Mouse (Mus musculus) common myeloid progenitor, adult 5-6 weeks (primary cell): ENCODE results near the gene Sass6. TPM values are rescaled to one million over a fixed set of nuclear protein-coding genes. Genes with fewer than 3 reads are reported as not detected.
A peak's percentile ranks its signal among the peaks of the same experiment; 100 is the strongest.
"Not testable (repeated sequence)": the region's sequence is repeated elsewhere in the genome, so short reads cannot be mapped to it uniquely, and the experiment has no call there.

Experiments used
- ATAC-seq: replicated peaks from 2 replicates; pipeline ENCODE4 v1.8.0; 2016; ENCODE audit warnings: low read depth, mild to moderate bottlenecking, moderate TSS enrichment, inconsistent platforms; ENCODE audit not compliant: poor library complexity, severe bottlenecking
- total RNA-seq: library from RNA; stranded (forward); fragments of 200-1000, 187-1606 nt; gene quantifications from 2 replicates; pipeline ENCODE4 v1.2.3, GENCODE M21; 2017

Sass6 gene
- total RNA-seq, 1 experiment from 2014 or later: 57.5 TPM

DNA sequence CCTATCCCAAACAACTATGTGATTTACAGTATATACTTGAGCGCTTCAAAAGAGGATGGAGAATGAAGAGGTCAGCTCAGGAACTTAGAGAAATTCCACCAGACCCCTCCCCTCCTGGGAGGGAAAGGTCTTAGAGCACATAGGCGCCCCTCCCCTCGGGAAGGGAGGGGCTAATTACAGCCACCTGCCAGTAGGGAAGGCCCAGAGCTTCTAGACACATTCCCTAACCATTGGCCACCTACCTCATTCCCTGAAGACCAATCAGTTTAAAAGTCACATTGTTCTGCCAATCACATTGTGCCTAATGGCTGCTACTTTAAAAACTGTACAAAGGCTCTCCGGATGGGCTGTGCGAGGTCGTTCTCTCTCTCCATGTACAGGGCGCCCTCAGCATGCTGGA, 27.9 kb downstream of the Sass6 start:
- no peak for ATAC-seq

GRCm38 (mm10) chr3:116631459-116631858, 36.7 kb downstream of the Sass6 start:
- ATAC-seq: no peak

- no peak for ATAC-seq
These were observed 38.2 kb downstream of the Sass6 start for GRCm38 (mm10) chr3:116632971-116633370.

- ATAC-seq: peak; percentile 48
These were observed 39.3 kb downstream of the Sass6 start for GRCm38 (mm10) chr3:116634091-116634490.

GRCm38 (mm10) chr3:116634853-116635252, 40.1 kb downstream of the Sass6 start:
- ATAC-seq: peak; percentile 29; the same call in 1 of the 2 replicates

DNA sequence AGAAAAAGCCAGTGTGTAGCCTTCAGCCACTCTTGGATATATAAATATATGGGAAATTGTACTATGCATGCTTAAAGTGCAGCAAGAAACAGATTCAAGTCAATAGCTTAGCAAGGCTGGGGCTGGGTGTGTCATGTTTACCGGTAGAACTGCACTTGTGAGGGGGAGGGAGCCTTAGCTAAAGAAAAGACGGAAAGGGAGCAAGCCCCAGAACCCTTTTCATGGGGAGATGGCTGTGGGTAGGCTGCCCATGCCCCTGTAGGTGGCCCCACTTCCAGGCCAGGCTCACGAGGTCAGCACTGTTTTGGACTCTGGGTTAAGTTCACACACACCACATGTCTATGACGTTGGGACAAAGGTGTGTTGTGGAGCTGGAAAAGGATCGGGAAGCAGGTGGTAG, 41.0 kb downstream of the Sass6 start:
- no peak for ATAC-seq

DNA sequence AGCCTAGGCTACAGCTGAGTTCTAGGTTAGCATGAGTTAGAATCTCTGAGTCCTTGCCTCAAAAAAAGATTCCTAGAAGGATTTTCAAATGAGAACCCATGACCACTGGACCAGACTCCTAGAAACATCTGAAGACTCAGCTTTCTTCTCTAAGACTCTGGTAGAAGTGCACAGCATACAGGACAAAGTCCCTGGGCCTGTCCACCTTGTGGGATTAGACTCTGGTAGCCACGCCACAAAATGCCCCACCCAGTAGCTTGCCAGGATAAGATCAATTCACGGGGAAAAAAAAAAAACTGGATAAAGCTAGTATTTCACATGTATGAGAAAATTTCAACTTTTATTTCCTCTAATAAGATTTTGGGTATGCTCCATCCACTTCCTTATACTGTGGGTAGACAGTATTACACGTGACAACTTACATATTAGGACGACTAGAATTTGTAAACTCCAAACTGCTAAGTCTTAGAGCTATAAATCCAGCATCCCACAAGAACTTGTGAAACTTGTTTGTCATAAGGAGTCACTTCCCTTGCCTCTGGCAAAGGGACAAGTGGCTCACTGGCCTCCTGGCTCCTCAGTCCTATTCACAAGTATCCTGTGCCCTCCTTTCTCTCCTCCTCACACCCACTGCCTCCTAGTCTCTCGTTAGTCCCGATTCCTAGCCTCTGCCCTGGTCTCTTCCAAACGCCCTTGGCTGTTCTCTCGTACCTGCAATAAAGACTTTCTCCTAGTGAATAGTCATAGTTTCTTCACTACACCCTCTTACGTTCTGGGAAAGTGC, 43.1 kb downstream of the Sass6 start:
- ATAC-seq: no peak

GRCm38 (mm10) chr3:116638572-116638971, 43.8 kb downstream of the Sass6 start:
- no peak for ATAC-seq

DNA sequence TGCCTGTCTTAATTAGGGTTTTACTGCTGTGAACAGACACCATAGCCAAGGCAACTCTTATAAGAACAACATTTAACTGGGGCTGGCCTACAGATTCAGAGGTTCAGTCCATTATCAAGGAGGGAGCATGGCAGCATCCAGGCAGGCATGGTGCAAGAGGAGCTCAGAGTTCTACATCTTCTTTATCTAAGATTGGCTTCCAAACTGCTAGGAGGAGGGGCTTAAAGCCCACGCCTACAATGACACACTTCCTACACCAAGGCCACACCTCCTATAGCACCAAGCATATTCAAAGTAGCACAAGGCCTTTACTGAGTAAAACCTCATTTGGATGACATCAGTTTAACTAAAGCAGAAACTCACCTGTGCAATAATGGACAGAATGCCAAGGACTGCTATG, 45.2 kb downstream of the Sass6 start:
- ATAC-seq: peak; percentile 50; the same call in 1 of the 2 replicates

DNA sequence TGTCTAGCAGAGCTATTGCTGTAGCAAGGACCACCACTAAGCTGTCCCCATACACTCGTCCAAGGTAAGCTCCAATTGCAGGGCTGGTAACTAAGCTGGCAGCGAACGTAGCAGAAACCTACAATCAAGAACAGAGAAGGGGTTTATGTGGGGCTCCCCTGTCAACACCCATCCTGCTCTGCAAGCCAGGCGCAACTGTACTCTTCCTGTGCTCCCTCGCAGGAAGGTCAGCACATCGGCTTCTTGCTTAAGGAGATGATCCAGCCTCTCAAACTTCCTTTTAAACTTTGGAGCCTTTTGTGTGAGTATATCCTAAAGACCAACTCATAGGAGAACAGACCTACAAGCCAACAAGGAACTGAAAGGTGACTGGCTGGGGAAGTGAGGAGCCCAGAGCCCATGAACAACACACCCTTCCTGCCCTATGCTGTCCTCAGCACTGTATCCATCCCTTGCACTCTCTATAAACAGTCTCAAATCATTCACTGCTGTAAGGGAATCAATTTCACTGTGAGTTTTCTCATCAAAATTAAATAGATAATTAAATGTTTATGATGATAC, 47.1 kb downstream of the Sass6 start:
- 0 out of 2 replicates have a peak, but pooled peaks have one; percentile 42 for ATAC-seq

DNA sequence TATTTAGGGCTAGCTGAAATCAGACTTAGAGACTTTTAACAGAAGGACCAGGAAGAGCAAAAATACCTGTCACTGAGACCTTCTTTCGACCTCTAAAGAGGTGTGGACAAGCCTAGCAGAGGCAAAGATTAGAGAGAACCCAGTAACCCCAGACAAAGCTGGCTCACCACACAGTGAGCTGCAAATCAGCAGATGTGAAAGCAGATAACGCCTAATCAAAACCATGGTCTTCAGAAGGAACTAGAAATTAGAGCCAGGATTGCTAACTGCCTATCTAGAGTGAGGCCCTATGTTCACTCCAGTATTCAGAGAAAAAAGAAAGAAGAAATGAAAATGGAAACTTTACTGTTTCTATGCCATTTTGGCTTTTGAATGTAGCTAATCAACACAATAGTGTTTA, 47.6 kb downstream of the Sass6 start:
- ATAC-seq: 0 out of 2 replicates have a peak, but pooled peaks have one; percentile 17

DNA sequence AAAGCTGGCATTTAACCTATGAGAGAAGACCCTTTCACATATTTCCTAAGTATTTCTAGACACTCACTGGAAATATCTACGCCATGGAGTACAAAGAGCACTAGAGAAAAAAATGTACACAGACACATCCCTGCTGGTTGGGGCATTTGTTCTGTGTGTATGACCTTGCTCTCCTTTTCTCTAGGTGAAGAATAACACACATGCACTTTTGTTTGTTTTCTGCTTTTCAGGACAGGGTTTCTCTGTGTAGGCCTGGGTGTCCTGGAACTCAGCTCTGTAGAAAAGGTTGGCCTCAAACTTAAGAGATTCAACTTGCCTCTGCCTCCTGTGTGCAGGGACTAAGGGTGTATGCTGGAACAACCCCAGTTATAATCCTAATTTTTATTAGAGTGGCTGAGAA, 51.6 kb downstream of the Sass6 start:
- ATAC-seq: no peak

GRCm38 (mm10) chr3:116648805-116649204, 54.0 kb downstream of the Sass6 start:
- ATAC-seq: peak; percentile 36; the same call in 1 of the 2 replicates

DNA sequence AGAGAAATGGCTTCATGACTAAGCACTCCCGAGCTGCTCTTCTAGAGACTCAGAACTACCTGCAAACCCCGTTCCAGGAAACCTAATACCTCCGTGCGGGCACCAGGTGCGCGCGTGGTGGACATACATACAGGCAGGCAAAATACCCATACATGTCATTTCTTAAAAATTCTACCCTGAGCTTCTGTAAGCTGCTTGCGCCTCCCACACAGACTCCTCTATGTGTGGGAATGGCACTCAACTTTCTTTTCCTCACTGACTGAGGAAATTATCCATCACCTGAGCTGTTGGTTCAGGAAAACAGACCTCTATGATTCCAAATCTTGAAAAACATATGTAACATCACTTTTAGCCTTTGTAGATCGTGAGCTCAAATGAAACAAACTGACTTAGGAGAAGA, 55.9 kb downstream of the Sass6 start:
- no peak for ATAC-seq

- no peak for ATAC-seq
These were observed 57.3 kb downstream of the Sass6 start for GRCm38 (mm10) chr3:116652033-116652446.

DNA sequence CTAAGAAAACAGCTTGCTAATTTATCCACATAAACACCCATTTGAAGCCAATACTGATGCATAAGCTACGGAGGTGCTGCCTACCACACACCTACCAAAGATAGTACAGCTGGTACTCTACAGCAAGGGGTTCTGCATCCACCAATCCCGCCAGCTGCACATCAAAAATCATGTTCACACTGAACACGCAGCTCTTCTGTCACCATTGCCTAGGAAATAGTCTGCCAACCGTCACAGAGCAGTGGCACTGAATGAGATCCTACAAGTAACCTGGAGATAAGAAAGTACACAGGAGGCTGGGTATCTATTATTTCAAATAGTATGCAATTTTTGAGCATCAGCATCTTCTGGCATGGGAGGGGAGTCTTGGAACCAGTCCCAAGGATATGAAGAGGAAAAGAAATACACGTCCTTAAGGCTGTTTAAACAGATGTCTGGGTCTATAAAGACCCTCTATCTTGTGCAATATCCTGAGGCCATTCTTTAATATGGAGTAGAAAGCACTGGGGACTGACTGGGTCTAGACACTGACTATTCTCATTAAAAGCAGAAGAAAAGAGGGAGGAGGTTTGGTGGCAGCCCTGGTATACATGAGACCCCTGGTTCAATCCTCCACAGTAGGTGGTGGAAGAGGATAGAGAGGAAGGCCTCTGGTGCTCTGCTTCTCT, 58.6 kb downstream of the Sass6 start:
- ATAC-seq: peak; percentile 24

DNA sequence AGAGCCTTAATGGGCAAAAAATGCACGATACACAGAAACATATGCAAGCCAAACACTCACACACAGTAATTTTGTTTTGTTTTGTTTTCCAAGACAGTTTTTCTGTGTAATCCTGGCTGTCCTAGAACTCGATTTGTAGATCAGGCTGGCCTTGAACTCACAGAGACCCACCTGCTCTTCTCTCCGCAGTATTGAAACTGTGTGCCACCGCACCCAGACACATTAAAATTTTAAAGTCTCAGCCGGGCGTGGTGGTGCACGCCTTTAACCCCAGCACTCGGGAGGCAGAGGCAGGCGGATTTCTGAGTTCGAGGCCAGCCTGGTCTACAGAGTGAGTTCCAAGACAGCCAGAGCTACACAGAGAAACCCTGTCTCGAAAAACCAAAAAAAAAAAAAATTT, 59.3 kb downstream of the Sass6 start:
- not testable (repeated sequence) for ATAC-seq

DNA sequence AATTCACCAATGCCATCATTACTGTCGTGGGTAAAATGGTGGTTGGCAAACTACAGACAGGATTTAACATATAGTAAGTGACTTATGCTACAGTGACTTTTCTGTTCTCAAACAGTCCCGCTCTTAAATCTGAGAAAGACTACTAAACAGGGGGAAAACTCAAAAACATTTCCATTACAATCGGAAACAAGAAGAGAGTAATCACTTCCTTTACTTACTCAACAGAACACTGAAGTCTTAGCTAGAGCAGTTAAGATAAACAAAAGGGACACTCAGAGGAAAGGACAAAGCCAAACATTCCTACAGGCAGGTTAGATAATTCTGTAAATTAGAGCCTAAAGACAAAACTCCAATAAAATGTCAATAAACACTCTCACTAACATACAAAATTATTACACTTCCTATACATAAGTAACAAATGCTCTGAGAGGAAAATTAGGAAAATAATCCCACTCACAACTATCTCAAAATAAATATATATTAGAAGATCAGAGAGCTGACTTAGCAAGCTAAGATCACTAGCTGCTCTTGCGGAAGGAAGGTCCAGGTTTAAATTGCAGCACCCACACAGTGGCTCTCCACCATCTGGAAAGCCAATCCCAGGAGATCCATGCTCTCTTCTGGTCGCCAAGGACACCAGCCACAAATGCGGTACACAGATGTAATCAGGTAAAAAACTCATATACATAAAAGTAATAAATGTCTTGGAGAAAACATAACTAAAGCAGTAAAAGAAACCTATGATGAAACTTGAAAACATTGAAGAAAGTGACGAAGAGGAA, 61.6 kb downstream of the Sass6 start:
- ATAC-seq: no peak

- no peak for ATAC-seq
These were observed 64.3 kb downstream of the Sass6 start for GRCm38 (mm10) chr3:116658928-116659565.
